Mouse (Mus musculus) urinary bladder, postnatal 10 days (tissue): ENCODE data around the gene Pgrmc1.
A peak's percentile ranks its signal among the peaks of the same experiment; 100 is the strongest.
"Not testable (repeated sequence)": the region's sequence is repeated elsewhere in the genome, so short reads cannot be mapped to it uniquely, and the experiment has no call there.

Source experiments
- DNase-seq: peaks from one replicate; pipeline ENCODE4 v3.0.0; 2022; ENCODE audit warnings: low spot score

Pgrmc1 gene

DNA sequence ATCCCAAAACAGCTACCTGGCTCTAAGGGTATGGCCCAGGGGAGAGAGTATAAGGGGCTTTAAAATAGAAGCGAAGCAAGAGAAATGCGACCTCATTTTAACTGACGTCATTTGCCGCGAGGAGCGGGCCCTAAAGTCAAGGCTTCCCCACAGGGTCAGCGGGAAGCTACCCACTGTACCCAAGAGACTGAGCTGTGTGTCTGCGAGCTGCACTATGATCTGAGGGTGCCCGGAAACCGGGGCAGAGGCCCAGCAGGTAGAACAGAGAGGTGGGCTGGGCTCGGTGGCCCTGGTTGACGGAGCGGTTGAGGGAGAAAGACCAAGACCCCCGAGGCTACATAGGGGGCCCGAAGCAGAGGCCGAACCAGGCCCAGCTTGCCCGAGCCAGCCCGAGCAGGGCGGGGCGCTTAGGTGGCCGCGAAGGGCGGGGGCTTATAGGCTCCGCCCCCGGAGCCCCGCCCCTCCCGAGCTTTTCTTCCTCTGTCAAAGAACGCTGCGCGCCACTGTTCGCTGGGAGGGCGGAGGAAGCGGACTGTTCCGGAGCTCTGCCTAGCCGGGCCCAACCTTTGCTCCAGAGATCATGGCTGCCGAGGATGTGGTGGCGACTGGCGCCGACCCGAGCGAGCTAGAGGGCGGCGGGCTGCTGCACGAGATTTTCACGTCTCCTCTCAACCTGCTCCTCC is at the start of gene Pgrmc1:
Pgrmc1 (plus strand) TSS at position 500 of the 683 bp plus-strand sequence.
- peak; percentile 47 for DNase-seq

DNA sequence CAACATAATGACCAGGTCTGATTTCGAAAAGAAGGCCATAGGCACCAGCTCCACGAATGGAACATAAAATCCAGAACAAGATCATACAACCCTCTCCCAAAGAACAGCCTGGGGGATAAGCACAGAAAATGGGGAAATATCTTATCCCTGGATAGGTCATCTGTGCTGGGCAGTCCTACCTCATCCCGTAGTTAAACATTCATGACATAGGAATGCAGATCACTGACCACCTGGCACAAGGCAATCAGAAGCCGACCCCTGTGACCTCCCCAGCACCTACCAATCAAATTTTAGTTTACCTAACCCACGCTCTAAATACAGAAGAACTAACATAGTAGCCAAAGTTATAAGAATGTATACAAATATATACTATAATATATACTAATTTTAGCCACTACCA is 49.2 kb upstream of the Pgrmc1 start:
- no peak for DNase-seq

GRCm38 (mm10) chrX:36550906-36551305 is 47.1 kb upstream of the Pgrmc1 start:
- DNase-seq: no peak

DNA sequence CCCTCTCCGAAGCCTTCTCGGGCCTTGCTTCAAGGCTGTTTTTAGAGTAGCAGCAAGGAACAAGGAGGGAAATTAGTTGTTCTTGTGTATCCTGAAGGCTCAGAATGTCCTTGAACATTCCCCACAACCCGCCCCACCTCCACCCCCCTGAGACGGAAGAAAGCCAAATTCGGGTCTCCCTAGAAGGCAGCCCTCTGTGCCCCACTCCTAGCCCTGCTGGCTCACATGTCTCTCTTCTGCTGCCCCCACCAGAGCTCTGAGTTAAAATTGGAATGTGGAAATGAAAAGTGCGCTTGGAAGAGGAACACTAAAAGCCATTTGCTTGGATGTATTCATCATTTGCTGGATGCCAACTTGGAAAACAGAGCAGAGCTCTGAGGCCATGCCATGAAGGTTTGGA is 46.7 kb upstream of the Pgrmc1 start:
- DNase-seq: no peak

GRCm38 (mm10) chrX:36552055-36552587 is 45.9 kb upstream of the Pgrmc1 start:
- DNase-seq: no peak

DNA sequence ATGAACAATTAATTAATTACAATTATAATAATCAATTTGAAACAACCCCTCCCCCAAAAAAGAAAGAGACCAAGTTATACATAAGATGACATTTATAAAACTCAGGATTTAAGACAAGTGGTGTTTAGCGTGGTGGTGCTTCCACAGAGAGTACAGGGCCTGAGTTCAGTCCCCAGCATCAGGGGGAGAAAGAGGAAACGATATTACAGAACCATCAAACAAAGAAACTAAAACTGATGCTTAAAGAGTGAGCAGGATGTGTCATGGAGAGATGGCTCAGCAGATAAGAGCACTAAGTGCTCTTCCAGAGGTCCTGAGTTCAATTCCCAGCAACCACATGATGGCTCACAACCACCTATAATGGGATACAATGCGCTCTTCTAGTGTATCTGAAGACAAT is 45.3 kb upstream of the Pgrmc1 start:
- no peak for DNase-seq

DNA sequence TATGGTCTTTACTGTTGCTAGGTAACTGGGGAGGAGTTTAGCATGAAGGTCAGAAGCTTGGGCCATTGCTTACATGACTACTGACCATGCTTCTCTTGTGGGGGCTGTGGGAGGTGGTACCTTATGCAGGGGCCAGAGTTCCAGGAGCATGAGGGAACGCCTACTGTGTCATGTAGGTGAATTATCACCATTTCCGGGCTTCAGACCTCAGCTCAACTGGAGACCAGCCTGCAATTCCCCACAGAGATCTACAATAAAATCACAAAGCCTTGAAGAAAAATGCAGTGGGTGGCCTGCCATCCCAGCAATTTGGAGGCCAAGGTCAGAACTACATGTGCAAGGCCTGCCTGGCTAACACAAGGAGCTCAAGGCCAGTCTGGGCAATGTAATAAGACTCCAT is 42.8 kb upstream of the Pgrmc1 start:
- not testable (repeated sequence) for DNase-seq

GRCm38 (mm10) chrX:36560170-36560569 is 37.8 kb upstream of the Pgrmc1 start:
- DNase-seq: no peak

DNA sequence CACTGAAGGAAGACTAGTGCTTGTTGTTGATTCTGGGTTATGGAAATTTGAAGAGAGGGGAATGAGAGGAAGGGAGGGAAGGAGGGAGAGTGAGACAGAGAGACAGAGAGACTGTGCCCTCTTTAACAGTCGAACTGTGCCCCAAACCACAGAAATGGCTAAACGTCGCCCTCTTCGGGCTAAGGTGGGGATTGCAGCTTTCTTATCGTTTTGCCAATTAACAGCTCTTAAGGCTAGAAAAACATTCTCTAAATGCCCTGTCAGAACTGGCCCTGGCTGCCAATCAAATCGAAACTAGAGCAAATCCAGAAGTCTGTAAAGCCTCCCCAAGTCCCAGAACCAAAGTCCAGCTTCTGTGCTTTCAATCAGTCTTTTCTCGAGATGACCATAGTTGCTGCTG is 36.4 kb upstream of the Pgrmc1 start:
- peak; percentile 10 for DNase-seq

- no peak for DNase-seq
These were observed 35.9 kb upstream of the Pgrmc1 start for GRCm38 (mm10) chrX:36562079-36562478.

DNA sequence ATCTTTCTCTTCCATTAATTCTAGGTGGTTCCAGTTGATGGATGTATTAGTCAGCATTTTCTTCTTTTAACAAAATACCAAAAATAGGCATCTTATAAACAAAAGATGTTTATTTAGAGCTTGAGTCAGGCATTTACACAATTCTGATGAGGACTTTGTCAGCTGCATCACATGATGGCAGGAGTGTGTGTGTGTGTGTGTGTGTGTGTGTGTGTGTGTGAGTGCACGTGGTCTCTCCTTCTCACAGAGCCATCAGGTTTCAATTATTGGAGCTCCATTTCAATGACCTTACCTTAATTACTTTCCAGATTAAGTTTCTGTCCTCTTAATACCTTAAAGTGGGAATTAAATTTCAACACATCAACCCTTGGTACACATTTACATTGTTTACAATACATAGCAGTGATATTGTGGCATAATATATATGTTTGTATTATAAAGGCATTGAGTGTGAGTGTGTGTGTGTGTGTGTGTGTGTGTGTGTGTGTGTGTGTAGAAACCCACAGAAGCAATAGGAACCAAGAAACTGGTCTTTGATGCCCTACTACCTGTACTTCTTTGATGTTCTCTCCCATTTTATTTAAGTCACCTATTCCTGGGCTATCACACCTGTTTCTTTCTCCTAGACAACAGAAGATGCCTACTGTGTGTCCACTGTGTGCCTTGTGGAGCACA is 11.2 kb upstream of the Pgrmc1 start:
- no peak for DNase-seq

DNA sequence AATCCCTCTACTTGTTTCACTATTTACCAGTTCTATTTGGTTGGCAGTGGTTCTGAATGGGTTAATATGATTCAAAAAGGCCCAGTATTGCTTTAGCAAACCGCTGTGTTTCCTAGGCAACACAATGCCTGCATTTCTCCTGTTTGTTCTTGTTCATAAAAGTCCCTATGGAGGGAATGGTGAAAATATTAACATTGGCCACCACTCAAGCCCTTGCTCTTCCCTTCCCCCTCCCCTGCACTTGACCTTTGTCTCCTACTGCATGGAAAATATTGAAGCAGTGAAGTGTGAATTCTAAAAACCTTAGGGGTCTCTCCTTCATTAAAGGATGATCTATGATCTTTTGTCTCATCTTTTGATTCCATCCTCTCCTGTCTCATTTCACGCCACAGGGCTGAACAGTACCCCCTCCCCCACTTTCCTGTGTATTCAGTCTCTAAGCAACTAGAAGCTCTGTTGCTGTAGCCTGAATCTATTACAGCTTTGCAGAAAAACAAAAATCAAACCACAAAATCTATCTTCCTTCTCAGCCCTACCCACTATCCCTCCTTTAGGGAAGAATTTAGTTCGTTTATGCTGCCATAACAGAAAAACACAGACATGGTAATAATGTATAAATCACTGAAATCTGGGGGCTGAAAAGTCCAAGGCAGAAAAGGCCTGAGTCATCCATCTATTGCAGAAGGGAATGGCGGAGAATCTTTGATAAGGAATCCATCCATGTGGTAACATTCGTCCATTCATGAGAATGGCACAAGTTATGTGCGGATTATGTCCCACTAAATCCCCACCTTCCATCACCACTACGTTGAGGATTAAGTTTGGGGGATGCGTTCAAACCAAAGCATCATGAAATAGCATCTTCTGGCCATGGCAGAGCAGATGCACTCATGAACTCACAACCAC is 10.4 kb upstream of the Pgrmc1 start:
- no peak for DNase-seq

DNA sequence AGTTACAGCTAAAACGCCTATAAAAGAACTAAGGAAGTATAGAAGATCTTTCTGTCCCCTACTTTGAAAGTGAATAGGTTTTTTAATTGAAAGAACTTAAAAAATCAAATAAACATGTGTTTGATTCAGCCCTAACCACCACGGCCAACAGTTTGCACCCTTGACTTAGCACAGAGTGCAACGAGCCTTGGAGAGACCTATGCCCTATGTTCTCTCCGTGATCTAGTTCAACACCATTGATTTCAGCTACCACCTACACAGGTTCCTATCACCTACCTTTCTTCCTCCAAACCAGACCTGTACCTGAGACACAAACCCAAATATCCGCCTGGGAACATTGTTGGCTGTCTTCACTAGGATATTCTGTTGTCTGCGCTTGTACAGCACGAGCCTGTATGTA is 7.7 kb upstream of the Pgrmc1 start:
- no peak for DNase-seq

DNA sequence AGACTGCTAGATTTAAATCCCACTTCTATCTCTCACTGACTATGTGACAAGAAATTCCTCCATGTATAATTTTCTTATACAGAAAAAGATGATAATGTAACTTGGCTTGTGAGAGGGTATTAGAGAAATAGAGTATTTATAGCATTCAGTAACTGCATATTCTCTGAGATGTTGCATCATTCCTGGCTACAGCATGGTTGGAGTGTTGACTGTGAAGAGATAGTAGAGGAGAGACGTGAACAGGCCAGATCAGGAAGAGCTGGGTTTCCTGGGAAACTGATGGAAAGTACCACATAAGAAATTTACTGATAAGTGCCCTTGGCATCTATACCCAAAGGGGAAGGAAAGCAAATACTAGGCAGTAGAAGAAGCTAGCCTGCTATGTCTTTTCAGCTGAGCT is 6.9 kb upstream of the Pgrmc1 start:
- no peak for DNase-seq

- no peak for DNase-seq
These were observed 6.5 kb upstream of the Pgrmc1 start for GRCm38 (mm10) chrX:36591539-36591938.

DNA sequence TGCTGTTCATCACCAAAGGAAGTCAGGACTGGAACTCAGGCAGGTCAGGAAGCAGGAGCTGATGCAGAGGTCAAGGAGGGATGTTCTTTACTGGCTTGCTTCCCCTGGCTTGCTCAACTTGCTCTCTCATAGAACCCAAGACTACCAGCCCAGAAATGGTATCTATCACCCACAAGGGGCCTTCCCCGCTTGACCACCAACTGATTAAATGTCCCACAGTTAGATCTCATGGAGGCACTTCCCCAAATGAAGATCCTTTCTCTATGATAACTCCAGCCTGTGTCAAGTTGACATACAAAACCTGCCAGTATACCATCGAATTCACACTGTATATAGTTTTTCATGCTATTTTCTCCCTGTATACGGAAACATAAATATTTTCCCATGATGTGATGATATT is 2.8 kb upstream of the Pgrmc1 start:
- DNase-seq: no peak

GRCm38 (mm10) chrX:36596483-36597120 is 1.4 kb upstream of the Pgrmc1 start:
- not testable (repeated sequence) for DNase-seq

GRCm38 (mm10) chrX:36598390-36598810 is 394 bp downstream of the Pgrmc1 start:
- no peak for DNase-seq

DNA sequence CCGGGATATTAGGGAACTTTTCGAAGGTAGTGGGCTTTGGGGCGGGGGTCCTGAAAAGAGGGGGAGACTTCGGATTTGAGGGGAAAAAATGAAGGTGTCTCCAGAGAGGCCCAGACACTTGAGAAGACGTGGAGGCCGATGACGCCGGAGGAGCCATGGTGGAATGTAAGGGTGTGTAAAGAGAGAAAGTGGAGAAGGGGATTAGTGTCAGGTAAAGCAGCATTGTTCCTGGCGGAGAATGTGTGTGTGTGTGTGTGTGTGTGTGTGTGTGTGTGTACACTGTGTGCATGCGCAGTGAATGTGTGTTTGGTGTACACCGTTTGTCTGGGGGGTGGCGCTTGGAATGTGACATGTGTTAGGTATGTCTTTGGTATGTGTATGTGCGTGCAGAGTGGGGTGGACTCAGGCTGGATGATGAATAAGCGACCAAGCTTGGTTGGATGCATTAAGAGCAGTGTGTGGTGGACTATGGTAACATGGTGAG is 897 bp downstream of the Pgrmc1 start:
- DNase-seq: no peak

- DNase-seq: no peak
These were observed 1.6 kb downstream of the Pgrmc1 start for GRCm38 (mm10) chrX:36599656-36600055.

DNA sequence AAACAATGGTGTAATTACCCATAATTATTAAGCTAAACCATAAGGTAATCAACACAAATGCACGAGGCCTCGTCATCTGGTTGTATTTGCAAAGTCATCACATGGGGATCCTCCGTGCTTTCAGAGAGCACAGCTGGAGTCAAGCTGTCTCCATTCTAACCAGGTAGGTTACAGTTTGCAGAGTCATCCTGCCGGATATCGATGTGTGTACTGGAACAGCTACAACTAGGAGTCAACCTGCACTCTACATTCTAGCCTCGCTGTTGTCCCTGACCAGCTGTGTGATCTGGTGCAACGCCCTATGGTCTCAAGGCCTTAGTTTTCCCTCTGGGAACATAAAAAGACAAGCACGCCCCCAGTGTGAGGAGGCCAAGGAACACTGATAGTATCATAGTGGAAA is 2.1 kb downstream of the Pgrmc1 start:
- DNase-seq: no peak

DNA sequence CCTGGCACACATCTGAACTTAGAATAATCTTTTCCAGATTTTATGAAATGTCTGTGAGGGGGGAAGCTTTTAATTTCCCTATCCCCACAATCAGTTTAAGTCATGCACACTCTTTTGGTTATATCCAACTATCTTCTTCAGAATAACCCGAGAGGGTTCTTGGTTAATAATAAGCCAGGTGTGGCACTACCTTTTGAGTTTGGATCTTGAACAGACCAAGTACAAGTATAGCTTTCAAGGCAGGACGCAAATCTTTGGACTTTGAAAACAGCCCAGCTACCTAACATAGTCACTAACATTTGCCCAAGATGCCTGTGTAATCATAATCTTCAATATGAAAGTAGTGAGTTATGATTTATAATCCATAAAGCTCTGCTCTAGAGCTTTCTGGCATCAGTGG is 4.9 kb downstream of the Pgrmc1 start:
- no peak for DNase-seq
